Mouse (Mus musculus) ovary, postnatal 10 days (tissue): ENCODE results near the gene Nop2.

Source experiments
- DNase-seq: peaks from one replicate; pipeline ENCODE4 v3.0.0; 2022; ENCODE audit warnings: low spot score

Gene Nop2

GRCm38 (mm10) chr6:125109371-125109770 is 22.3 kb upstream of the Nop2 start:
- DNase-seq: no peak

- DNase-seq: no peak
Observed at GRCm38 (mm10) chr6:125110927-125111326, 20.8 kb upstream of the Nop2 start.

- no peak for DNase-seq
Observed at GRCm38 (mm10) chr6:125112553-125112952, 19.2 kb upstream of the Nop2 start.

- no peak for DNase-seq
Observed at GRCm38 (mm10) chr6:125119387-125119786, 12.3 kb upstream of the Nop2 start.

DNA sequence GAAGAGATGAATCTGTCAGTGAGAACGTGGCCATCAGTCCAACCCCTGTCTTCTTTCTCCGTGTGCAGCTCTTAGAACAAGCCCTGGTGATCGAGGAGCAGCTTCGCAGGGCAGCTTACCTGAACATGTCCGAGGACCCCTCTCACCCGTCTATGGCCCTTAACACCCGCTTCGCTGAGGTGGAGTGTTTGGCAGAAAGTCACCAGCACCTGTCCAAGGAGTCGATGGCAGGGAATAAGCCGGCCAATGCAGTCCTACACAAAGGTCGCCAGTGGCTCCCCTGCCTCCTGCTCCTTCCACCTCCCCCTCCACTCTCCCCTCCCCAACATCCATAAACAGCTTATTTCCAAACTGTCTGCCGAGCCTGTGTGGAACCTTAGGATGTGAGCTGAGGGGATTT is 3.0 kb upstream of the Nop2 start:
- no peak for DNase-seq

- no peak for DNase-seq
Observed at GRCm38 (mm10) chr6:125129710-125130402, 1.9 kb upstream of the Nop2 start.

DNA sequence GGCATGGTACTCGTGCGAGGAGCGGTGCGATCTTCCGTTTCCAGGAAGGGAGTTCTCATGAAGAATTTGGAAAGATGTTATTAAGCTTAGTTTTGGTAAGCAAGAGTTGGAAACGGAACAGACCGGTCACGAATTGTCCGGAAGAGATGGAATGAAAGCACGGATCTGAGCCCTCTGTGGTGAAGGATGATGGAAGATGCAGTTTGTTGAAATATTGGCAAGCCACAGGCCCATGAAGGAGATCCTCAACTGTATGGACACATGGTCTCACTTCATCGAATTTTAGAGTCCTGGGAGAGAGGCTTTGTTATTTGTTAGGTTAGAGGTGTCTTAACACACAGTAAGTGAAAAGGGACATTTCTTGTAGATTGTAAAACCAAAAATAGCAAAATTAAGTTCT is 761 bp downstream of the Nop2 start:
- DNase-seq: no peak

- no peak for DNase-seq
Observed at GRCm38 (mm10) chr6:125137002-125137671, 5.4 kb downstream of the Nop2 start.

- no peak for DNase-seq
Observed at GRCm38 (mm10) chr6:125139747-125140146, 8.0 kb downstream of the Nop2 start.

DNA sequence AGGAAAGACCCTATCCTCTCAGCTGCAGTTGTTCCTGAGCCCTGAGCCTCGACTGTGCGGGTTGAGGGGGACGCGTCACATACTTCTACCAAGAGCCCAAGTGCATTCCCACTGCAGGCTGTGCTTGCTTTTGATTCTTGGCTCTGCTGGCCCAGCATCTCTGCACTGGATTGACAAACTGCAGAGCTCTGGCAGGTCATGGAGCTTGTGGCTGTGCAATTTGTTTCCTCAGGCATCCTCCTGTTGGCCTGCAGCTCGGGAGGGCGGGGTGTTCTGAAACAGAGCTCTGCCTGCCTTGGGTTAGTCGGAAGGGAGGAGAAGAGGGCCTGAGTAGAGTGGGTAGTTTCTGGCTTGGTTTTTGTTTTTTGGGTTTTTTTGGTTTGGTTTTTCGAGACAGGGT is 10.7 kb downstream of the Nop2 start:
- DNase-seq: no peak

- DNase-seq: no peak
Observed at GRCm38 (mm10) chr6:125143128-125143527, 11.4 kb downstream of the Nop2 start.

DNA sequence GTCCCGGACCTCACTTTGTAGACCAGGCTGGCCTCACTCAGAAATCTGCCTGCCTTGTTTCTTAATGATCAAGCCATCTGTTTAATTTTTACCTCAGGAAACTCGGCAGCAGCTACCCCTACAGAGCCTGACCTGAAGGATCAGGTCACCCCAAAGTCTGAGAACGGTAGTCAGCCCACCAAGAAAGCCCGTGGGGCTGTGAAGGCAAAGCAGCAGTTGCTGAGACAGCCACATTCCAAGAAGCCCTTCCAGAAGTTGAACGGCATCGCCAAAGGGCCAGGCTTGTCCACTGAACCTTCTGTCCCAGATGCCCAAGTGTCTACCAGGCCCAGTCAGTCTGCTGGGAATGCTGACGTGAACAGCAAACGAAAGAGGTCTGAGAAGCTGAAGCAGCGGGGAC is 12.2 kb downstream of the Nop2 start:
- DNase-seq: no peak

- peak; percentile 76 for DNase-seq
Observed at GRCm38 (mm10) chr6:125145001-125145400, 13.3 kb downstream of the Nop2 start, which contains the start of gene Iffo1. Gene Iffo1, plus strand, starts transcription at chr6:125145241.

GRCm38 (mm10) chr6:125145479-125145951 is 13.8 kb downstream of the Nop2 start:
- no peak for DNase-seq

DNA sequence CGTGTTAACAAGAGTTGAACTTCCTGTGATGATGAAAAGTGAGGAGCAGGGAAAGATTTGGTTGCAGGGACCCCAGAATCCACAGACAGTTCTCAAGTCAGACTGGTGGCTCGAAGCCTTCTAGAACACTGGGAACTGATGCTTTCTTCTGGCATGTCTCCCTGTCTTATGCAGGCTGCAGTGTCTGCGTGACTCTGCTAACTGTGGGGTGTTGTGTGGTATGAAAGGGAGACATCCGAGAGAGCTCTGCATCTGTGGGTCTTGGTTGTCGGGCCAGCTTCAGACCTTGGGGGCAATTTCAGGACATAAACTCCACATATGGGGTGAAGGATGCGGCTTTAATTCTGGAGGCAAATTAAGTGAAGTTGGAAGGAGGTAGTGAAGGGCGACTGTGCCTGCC is 14.4 kb downstream of the Nop2 start:
- no peak for DNase-seq

- DNase-seq: no peak
Observed at GRCm38 (mm10) chr6:125146797-125147196, 15.1 kb downstream of the Nop2 start.

DNA sequence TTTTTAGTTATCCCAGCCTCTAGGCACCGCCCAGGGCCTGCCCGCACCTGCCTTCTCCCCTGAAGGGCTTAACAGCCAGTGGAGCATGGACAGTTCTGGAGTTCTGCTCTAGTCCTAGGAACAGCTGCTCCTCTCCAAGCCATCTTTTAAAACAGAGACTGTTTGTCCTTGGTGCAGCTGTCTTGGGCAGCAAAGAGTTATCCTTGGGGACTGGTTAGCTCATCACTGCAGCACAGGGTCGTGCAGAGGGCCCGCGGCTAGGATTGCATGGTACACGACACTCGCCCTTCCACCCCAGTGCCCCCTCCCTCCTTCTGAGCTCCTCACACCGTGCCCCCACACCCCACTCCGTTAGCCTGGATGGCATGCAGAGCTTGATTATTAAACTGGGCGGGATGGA is 15.6 kb downstream of the Nop2 start:
- no peak for DNase-seq

- DNase-seq: no peak
Observed at GRCm38 (mm10) chr6:125148251-125148925, 16.7 kb downstream of the Nop2 start.

- DNase-seq: no peak
Observed at GRCm38 (mm10) chr6:125148926-125149568, 17.3 kb downstream of the Nop2 start.

DNA sequence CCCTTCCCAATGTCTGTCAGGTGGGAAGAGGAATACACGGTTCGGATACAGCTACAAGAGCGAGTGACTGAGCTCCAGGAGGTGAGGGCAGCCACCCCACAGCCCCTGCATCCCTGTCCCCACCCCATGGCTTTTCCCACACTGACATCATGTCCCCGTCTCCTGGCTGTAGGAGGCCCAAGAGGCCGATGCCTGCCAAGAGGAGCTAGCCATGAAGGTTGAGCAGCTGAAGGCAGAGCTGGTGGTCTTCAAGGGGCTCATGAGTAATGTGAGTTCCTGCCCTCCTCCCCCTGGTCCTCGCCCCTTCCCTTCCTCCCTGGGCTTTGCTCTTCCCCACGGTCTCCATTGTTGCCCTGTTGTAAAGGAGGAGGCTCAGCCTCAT is 17.9 kb downstream of the Nop2 start:
- DNase-seq: no peak

DNA sequence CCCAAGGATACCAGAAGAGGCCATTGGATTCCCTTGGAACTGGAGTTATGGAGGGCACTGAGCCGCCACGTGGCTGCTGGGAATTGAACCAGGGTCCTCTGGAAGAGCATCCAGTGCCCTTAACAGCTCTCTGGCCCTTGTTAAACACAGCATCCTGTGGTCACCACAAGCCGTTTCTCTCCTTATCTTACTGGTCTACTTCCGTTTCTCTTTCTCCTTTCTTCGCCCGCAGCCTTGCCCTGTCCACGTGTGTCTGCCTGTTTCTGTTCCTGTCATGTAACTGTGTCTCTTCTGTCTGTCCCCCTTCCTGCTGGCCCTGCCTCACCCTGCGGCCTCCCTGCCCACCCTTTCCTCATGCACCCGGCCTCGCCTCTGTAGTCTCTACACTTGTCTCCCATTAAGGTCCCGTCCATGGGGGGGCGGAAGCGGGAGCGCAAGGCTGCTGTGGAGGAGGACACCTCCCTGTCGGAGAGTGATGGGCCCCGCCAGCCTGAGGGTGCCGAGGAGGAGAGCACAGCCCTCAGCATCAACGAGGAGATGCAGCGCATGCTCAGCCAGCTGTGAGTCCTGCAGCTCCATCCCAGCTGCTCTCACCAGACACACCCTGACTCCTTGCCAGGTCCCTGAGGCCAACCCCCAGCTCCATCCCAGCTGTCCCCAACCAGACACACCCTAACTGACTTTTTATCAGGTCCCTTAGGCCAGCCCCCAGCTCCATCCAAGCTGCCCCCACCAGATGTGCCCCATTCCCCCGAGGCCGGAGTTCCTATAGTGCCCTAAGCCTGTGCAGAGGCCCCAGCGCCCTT is 20.7 kb downstream of the Nop2 start:
- DNase-seq: no peak

- DNase-seq: no peak
Observed at GRCm38 (mm10) chr6:125153018-125153389, 21.3 kb downstream of the Nop2 start.
